Mouse (Mus musculus) embryonic fibroblast, embryonic 13.5 days (primary cell): ENCODE measurements around the gene Clec3b. TPM values are rescaled to one million over a fixed set of nuclear protein-coding genes. Genes with fewer than 3 reads are reported as not detected.

ENCODE experiments used
- H3K27ac ChIP-seq: 2 replicates; pipeline ENCODE4 v1.5.1; 2012; ENCODE audit warnings: low read length, control low read depth, inconsistent platforms; ENCODE audit not compliant: insufficient read depth
- H3K4me1 ChIP-seq: 2 replicates; pipeline ENCODE4 v1.6.1; 2011; ENCODE audit warnings: low read length; ENCODE audit not compliant: control insufficient read depth, insufficient read depth
- H3K4me3 ChIP-seq: 2 replicates; pipeline ENCODE4 v1.5.1; 2011; ENCODE audit warnings: mild to moderate bottlenecking, control low read depth, low read length; ENCODE audit not compliant: insufficient read depth
- CTCF ChIP-seq: IDR thresholded peaks from 2 replicates; pipeline ENCODE4 v1.5.1; 2011; ENCODE audit warnings: mild to moderate bottlenecking, control low read depth, low read length, moderate library complexity, borderline replicate concordance; ENCODE audit not compliant: insufficient read depth
- POLR2A ChIP-seq: IDR thresholded peaks from 2 replicates; pipeline ENCODE4 v1.6.1; 2011; ENCODE audit warnings: low read depth, mild to moderate bottlenecking, control low read depth, low read length, moderate library complexity
- polyA plus RNA-seq: library from polyadenylated mRNA; stranded (reverse); fragments of >200 nt; gene quantifications from 2 replicates; pipeline ENCODE4 v1.2.4, GENCODE M21; 2011; ENCODE audit warnings: low read depth; ENCODE audit not compliant: missing spikeins, insufficient read length

Clec3b gene
- polyA plus RNA-seq, 1 experiment: not detected

GRCm38 (mm10) chr9:123123017-123123416, 27.7 kb upstream of the Clec3b start:
- no peak for TF ChIP-seq POLR2A
- TF ChIP-seq CTCF: no peak
- Histone ChIP-seq H3K27ac (no peak overlapping the region), H3K4me3 (no peak overlapping the region), H3K4me1 (no peaks in the 10 kb centered on the region)

GRCm38 (mm10) chr9:123123571-123124412, 27.0 kb upstream of the Clec3b start:
- no peaks in the 10 kb centered on the region for H3K4me1 ChIP-seq
- no peak for TF ChIP-seq POLR2A
- peak; percentile 58; the same call in 1 of the 2 replicates for TF ChIP-seq CTCF

GRCm38 (mm10) chr9:123124413-123124981, 26.2 kb upstream of the Clec3b start:
- H3K4me3 ChIP-seq: no peak overlapping the region
- H3K4me1 ChIP-seq: no peaks in the 10 kb centered on the region
- TF ChIP-seq CTCF: no peak
- no peak for TF ChIP-seq POLR2A
- H3K27ac ChIP-seq: no peak overlapping the region

More at GRCm38 (mm10) chr9:123123571-123124412, 27.0 kb upstream of the Clec3b start:
- Histone ChIP-seq H3K4me3 (no peak overlapping the region), H3K27ac (no peak overlapping the region)

GRCm38 (mm10) chr9:123127663-123128062, 23.1 kb upstream of the Clec3b start:
- Histone ChIP-seq H3K4me1 (no peaks in the 10 kb centered on the region), H3K4me3 (no peak overlapping the region), H3K27ac (no peak overlapping the region)
- TF ChIP-seq POLR2A (no peak), CTCF (no peak)

GRCm38 (mm10) chr9:123132994-123133393, 17.8 kb upstream of the Clec3b start:
- no peak for TF ChIP-seq POLR2A
- no peak for TF ChIP-seq CTCF
- Histone ChIP-seq H3K4me1 (peaks cover 10% of the 10 kb centered on the region), H3K27ac (no peak overlapping the region), H3K4me3 (no peak overlapping the region)

- peak overlapping the region; percentile 99 for H3K27ac ChIP-seq
- H3K4me1 ChIP-seq: peaks cover 14% of the 10 kb centered on the region
- no peak overlapping the region for H3K4me3 ChIP-seq
- no peak for TF ChIP-seq POLR2A
- TF ChIP-seq CTCF: no peak
Measured at GRCm38 (mm10) chr9:123136953-123137682, 13.6 kb upstream of the Clec3b start.

- H3K27ac ChIP-seq: peak overlapping the region; percentile 66
- H3K4me1 ChIP-seq: peaks cover 14% of the 10 kb centered on the region
- H3K4me3 ChIP-seq: no peak overlapping the region
- no peak for TF ChIP-seq CTCF
- TF ChIP-seq POLR2A: no peak
Measured at GRCm38 (mm10) chr9:123138891-123139474, 11.8 kb upstream of the Clec3b start.

GRCm38 (mm10) chr9:123139887-123140614, 10.7 kb upstream of the Clec3b start:
- no peak for TF ChIP-seq CTCF
- no peak for TF ChIP-seq POLR2A
- Histone ChIP-seq H3K27ac (no peak overlapping the region), H3K4me3 (no peak overlapping the region), H3K4me1 (peaks cover 14% of the 10 kb centered on the region)

GRCm38 (mm10) chr9:123148430-123148829, 2.3 kb upstream of the Clec3b start:
- no peak overlapping the region for H3K27ac ChIP-seq
- no peaks in the 10 kb centered on the region for H3K4me1 ChIP-seq
- H3K4me3 ChIP-seq: no peak overlapping the region
- TF ChIP-seq CTCF (no peak), POLR2A (no peak)
